Mouse (Mus musculus) kidney, embryonic 16.5 days (tissue): ENCODE data around the gene Prr5l. TPM values are rescaled to one million over a fixed set of nuclear protein-coding genes. Genes with fewer than 3 reads are reported as not detected.

ENCODE experiments used
- ATAC-seq: fragments of 200-750 bp; cut with Nextera tagmentation; 2 replicates; pipeline ENCODE4 v1.8.0; 2017; ENCODE audit warnings: moderate TSS enrichment; ENCODE audit not compliant: low FRiP score, low TSS enrichment
- H3K27ac ChIP-seq: fragments of 300-500 bp; sonication (generic); 2 replicates; pipeline ENCODE4 v1.5.1; 2014; ENCODE audit warnings: low read length
- H3K27me3 ChIP-seq: fragments of 300-500 bp; sonication (generic); 2 replicates; pipeline ENCODE4 v1.6.1; 2014; ENCODE audit warnings: low read length, control low read depth, mixed read lengths; ENCODE audit not compliant: insufficient read depth
- H3K36me3 ChIP-seq: fragments of 300-500 bp; sonication (generic); 2 replicates; pipeline ENCODE4 v1.6.1; 2014; ENCODE audit warnings: low read length, control low read depth, mixed read lengths; ENCODE audit not compliant: insufficient read depth
- H3K4me1 ChIP-seq: fragments of 300-500 bp; sonication (generic); 2 replicates; pipeline ENCODE4 v1.6.1; 2014; ENCODE audit warnings: low read length, control low read depth, mixed read lengths; ENCODE audit not compliant: insufficient read depth
- H3K4me2 ChIP-seq: fragments of 300-500 bp; sonication (generic); replicated peaks from 2 replicates; pipeline ENCODE4 v1.6.1; 2014; ENCODE audit warnings: low read depth, low read length
- H3K4me3 ChIP-seq: fragments of 300-500 bp; sonication (generic); 2 replicates; pipeline ENCODE4 v1.5.1; 2014; ENCODE audit warnings: mild to moderate bottlenecking, low read length
- H3K9ac ChIP-seq: fragments of 300-500 bp; sonication (generic); replicated peaks from 2 replicates; pipeline ENCODE4 v1.6.1; 2014; ENCODE audit warnings: low read length
- H3K9me3 ChIP-seq: fragments of 300-500 bp; sonication (generic); 2 replicates; pipeline ENCODE4 v1.6.1; 2016; ENCODE audit warnings: low read length, control low read depth
- WGBS: fragments of 180-500 bp; shearing (Covaris S2); extraction: QIAGEN DNeasy Blood & Tissue Kit; methylation state at CpG from one replicate; pipeline ENCODE4 v1.1.7; 2014; 5-methylcytosine and 5-hydroxymethylcytosine counted together
- polyA plus RNA-seq: library from polyadenylated mRNA; unstranded; fragments of >200 nt; fragmentation: Nextera tagmentation; extraction: Ambion mirVana; gene quantifications from 2 replicates; pipeline ENCODE4 v1.2.1, GENCODE M21; 2015

Gene Prr5l
- polyA plus RNA-seq, 1 experiment from 2014 or later = 70.8 TPM

DNA sequence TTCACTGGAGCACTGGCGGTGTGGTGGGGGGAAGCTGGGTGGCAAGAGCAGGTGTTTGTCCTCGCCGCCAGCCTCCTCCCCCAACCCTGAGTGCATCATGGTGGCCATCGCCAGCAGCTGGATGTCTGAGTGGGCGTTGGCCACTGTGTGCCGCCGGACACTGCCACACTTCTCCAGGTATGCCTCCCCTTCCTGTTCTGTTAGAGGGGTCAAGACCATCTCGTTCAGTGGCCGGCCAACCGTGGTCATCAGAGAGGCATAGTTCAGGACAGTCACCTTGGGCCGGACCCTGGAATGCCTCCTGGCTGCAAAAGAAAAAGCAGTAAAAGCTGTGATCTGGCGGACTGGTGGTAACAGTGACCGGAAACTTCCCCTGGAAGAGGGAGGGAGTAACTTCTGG, 165.7 kb downstream of the Prr5l start:
- Histone ChIP-seq H3K4me3 (no peak overlapping the region), H3K4me1 (no peaks in the 10 kb centered on the region), H3K27me3 (no peaks in the 10 kb centered on the region), H3K36me3 (peaks cover 38% of the 10 kb centered on the region), H3K4me2 (no peak overlapping the region), H3K9ac (no peak overlapping the region), H3K9me3 (no peaks in the 10 kb centered on the region), H3K27ac (no peak overlapping the region)
- 72% methylated on average over 13 of the region's 13 CpGs for WGBS
- ATAC-seq = peak; percentile 65

DNA sequence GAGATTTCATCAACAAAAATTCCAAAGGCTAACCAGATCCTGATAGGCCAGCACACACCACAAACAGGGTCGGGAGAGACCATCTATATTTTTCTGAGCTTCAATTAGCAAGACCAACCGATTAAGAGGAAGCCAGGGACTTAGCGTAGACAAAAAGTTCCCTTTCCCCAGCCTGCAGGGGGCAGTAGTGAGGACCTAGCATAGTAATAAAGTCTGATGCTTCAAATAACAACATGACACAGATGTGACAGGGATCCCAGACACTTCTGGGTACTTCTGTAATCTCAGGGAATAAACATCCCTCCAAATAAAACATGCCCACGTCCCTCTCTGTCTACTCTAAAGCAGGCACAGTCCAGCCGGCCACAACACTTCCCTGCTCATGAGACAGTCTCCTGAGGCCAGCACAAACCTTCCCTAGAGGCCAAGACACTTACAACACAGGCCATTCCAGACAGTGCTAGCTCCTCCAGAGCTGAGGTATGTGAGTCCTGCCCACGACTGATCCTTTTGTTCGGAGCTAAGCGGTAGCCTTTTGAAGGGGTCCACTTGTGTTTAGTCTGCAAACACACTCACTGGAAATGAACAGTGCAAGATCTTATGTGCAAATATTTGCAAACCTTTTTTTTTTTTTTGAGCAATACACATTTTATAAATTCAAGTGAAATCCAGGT, 167.0 kb downstream of the Prr5l start:
- Histone ChIP-seq H3K9ac (no peak overlapping the region), H3K9me3 (no peaks in the 10 kb centered on the region), H3K36me3 (peaks cover 33% of the 10 kb centered on the region), H3K27ac (no peak overlapping the region), H3K27me3 (no peaks in the 10 kb centered on the region), H3K4me3 (no peak overlapping the region), H3K4me2 (no peak overlapping the region), H3K4me1 (no peaks in the 10 kb centered on the region)
- WGBS = 86% methylated on average over 8 of the region's 8 CpGs
- no peak for ATAC-seq

DNA sequence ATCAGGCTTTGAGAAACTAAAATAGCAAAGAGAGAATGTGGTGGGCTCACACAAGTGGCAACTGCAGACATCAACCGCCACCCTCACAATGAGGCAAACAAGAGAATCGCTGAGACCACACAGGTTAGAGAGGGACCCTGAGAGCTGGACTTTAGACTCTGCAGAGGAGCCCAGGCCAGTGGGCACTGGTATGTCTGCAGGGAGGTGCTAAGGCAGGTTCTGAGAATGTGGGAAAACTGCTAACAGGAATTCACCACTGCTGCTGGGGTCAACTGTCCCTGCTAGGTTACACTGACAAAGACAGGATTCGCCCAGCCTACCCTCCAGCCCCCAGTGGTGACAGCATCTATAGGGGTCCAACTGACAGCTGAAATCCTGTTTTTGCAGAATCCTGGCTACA, 171.2 kb downstream of the Prr5l start:
- H3K27ac ChIP-seq = no peak overlapping the region; the same call in 1 of the 2 replicates
- H3K4me3 ChIP-seq = no peak overlapping the region
- H3K4me1 ChIP-seq = no peaks in the 10 kb centered on the region
- H3K27me3 ChIP-seq = no peaks in the 10 kb centered on the region
- H3K9ac ChIP-seq = no peak overlapping the region
- no peak overlapping the region for H3K4me2 ChIP-seq
- 78% methylated on average over 3 of the region's 3 CpGs for WGBS
- H3K9me3 ChIP-seq = no peaks in the 10 kb centered on the region
- ATAC-seq = peak; percentile 86
- H3K36me3 ChIP-seq = peaks cover 11% of the 10 kb centered on the region

DNA sequence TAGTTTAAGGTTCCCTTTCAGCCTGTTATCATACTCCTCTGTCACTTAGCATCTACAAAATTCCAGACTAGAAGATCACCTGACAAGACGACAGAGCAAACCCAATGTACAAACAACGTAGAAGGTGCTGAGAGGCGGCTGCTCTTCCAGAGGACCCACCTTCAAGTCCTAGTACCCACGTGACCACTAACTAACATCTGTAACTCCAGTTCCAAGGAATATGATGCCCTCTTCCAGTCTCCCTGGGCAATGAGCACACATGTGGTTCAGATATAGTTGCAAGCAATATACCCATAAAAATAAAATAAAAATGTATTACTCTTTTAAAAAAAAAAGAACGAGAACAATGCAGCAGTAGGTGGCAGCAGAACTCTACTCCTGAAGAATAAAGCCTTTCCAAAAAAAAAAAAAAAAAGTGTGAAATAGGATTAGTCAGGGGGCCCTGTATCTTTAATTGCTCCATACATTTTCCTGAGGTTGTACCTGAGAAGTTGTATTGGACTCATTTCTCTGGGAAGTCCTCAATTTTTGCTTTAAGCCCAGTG, 176.8 kb downstream of the Prr5l start:
- ATAC-seq = no peak
- Histone ChIP-seq H3K27ac (no peak overlapping the region), H3K4me2 (no peak overlapping the region), H3K36me3 (no peaks in the 10 kb centered on the region), H3K27me3 (no peaks in the 10 kb centered on the region), H3K9ac (no peak overlapping the region), H3K4me1 (no peaks in the 10 kb centered on the region), H3K9me3 (no peaks in the 10 kb centered on the region), H3K4me3 (no peak overlapping the region)
- 47% methylated on average over 5 of the region's 5 CpGs for WGBS

DNA sequence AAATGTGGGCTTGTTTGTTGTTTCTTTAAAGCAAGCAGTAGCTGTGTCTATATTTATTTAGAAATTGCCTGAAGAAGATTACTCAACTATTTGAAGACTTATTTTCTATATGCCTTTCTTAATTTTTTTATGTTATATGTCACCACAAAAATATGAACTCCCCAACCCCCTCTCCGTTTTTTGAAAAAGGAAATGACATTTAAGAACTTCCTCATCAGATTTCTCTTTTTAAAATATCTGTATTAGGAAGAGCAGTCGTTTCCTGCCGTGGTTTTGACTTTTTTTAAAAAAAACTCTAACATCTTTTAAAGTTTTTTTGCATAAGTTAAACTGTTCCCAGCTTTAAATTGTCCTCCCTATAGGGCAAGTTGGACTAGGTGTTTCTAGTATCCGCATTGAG, 183.5 kb downstream of the Prr5l start:
- 79% methylated on average over 4 of the region's 4 CpGs for WGBS
- H3K4me1 ChIP-seq = no peaks in the 10 kb centered on the region
- H3K36me3 ChIP-seq = peaks cover 21% of the 10 kb centered on the region
- no peaks in the 10 kb centered on the region for H3K27me3 ChIP-seq
- no peaks in the 10 kb centered on the region for H3K9me3 ChIP-seq
- no peak overlapping the region for H3K4me3 ChIP-seq
- no peak overlapping the region for H3K4me2 ChIP-seq
- H3K27ac ChIP-seq = no peak overlapping the region
- no peak overlapping the region for H3K9ac ChIP-seq
- no peak for ATAC-seq

DNA sequence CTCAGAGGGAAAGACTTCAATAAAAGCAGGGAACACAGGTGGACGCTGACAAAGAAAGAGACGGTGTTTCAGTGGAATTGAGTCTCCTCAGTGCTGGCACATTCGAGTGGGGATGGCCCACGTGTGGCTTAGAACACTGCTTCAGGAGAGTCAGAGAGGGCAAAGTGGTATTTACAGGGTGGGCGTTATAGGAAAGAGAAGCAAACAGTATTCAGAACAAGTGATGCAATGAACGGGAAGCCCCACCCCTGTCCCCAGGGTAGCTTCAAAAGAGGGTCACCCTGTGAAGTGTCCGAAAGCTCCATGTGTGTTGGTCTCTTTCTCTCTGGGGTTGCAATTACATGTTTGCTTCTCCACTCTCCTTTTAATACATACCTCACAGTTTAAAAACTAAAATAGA, 187.2 kb downstream of the Prr5l start:
- H3K4me2 ChIP-seq = no peak overlapping the region
- ATAC-seq = no peak
- 84% methylated on average over 7 of the region's 7 CpGs for WGBS
- H3K27me3 ChIP-seq = no peaks in the 10 kb centered on the region
- no peak overlapping the region for H3K9ac ChIP-seq
- H3K4me1 ChIP-seq = no peaks in the 10 kb centered on the region
- no peaks in the 10 kb centered on the region for H3K9me3 ChIP-seq
- H3K36me3 ChIP-seq = peaks cover 32% of the 10 kb centered on the region
- H3K27ac ChIP-seq = no peak overlapping the region
- no peak overlapping the region for H3K4me3 ChIP-seq

DNA sequence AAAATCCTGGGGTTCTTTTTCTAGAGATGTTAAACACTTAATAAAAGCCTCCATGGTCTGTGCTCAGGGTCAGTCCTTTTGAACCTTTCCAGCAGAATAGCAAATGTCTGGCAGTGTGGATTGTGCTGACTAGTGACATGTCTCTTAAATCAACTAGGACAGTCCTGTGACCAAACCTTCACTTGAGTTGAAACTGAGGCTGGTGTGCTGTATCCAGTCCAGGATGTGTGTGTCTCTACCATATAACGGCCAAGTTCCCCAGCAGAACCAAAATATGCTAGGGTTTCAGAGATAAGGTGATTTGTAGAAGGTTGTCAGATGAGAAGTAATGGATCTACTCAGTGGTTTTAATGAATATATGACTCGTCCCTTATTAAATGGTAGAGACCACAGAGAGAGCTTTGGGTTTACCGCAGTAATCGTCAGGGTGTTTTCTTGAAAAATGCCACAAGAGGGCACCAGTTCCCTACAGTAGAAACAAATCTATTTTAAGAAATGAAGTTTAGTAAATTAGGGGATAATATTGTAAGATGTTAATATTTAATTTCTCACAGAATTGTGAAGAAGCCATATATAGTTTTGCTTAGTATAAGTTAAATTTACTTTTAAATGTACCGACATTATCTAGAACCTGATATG, 189.1 kb downstream of the Prr5l start:
- no peak overlapping the region for H3K9ac ChIP-seq
- H3K4me3 ChIP-seq = no peak overlapping the region
- no peak overlapping the region for H3K4me2 ChIP-seq
- no peak for ATAC-seq
- H3K4me1 ChIP-seq = no peaks in the 10 kb centered on the region
- no peaks in the 10 kb centered on the region for H3K27me3 ChIP-seq
- no peaks in the 10 kb centered on the region for H3K9me3 ChIP-seq
- no peak overlapping the region for H3K27ac ChIP-seq
- peaks cover 45% of the 10 kb centered on the region for H3K36me3 ChIP-seq
- WGBS = 51% methylated on average over 5 of the region's 5 CpGs

DNA sequence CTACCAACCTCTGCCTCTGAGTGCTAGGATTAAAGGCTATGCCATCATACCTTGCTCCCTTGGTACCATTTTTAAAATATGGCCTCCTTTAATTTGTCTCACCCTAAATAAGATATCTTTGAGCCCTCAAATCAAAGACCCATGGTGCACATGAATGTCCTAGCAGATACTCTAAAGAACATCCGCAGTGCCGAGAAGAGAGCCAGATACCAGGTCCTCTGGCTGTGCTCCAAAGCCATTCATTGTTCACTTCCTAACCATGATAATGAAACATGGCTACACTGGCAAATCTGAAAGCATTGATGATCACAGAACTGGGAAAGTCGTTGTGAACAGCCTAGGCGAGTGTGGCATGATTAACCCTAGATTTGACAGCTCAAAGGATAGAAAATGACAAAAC, 189.8 kb downstream of the Prr5l start:
- Histone ChIP-seq H3K4me2 (no peak overlapping the region), H3K9ac (no peak overlapping the region), H3K9me3 (no peaks in the 10 kb centered on the region), H3K36me3 (peaks cover 45% of the 10 kb centered on the region), H3K4me1 (no peaks in the 10 kb centered on the region), H3K4me3 (no peak overlapping the region), H3K27ac (no peak overlapping the region), H3K27me3 (no peaks in the 10 kb centered on the region)
- ATAC-seq = no peak
- 69% methylated on average over 4 of the region's 4 CpGs for WGBS

DNA sequence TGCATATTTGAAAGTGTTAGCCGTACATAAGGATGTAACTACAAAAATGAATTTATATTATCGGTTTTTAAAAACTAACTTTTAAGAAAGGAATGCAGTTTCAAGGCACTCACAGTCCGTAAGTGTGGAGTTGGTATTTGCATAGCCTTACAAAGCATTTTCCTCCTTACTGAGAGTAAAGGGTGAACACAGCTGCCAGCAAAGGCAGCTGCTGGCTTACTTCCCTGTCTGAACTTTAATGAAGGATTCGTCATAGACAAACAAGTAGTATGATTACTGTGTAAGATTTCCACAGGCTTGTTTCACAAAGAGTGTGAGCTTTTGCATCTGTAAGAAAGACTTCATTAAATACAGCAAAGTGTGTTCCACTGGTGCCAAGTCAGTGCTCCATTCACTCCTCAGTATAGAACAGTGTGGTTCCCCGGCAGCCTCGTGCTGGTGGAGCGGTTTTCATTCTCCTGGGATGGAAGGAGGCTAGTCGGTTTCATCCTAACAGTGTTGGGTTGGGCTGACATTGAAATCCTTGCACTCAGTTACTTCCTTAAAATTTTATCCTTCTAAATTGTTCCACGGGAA, 192.5 kb downstream of the Prr5l start:
- Histone ChIP-seq H3K4me3 (no peak overlapping the region), H3K4me2 (no peak overlapping the region), H3K27ac (no peak overlapping the region), H3K27me3 (no peaks in the 10 kb centered on the region), H3K36me3 (peaks cover 40% of the 10 kb centered on the region), H3K4me1 (no peaks in the 10 kb centered on the region), H3K9ac (no peak overlapping the region), H3K9me3 (no peaks in the 10 kb centered on the region)
- ATAC-seq = no peak
- WGBS = 93% methylated on average over 9 of the region's 9 CpGs

DNA sequence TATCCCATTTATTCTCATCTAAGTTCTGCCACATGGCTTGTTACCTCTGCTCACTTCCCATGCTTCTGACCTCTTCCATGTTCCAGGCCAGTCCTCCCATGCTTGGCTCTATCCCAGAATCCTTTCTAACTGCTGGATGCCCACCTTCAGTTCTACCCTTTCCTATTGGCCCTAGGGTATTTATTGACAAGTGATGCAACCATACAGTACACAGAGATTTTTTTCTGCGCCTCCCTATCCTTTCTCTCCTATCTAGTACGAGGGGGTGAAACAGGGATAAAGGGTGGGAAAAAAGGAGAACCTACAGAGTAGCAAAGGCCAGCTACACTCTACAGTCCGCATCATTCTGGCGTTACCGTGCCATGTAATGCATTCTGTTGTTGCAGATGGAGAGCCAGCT, 194.8 kb downstream of the Prr5l start:
- Histone ChIP-seq H3K4me1 (no peaks in the 10 kb centered on the region), H3K36me3 (peaks cover 44% of the 10 kb centered on the region), H3K27ac (no peak overlapping the region), H3K27me3 (no peaks in the 10 kb centered on the region), H3K9me3 (no peaks in the 10 kb centered on the region), H3K9ac (no peak overlapping the region), H3K4me2 (no peak overlapping the region), H3K4me3 (no peak overlapping the region)
- ATAC-seq = no peak
- WGBS = 93% methylated on average over 5 of the region's 5 CpGs
